Mouse (Mus musculus) small intestine, adult 2 months (tissue): ENCODE results near the gene Scai.

Source experiments
- CTCF ChIP-seq: fragments of 200-500 bp; IDR thresholded peaks from 2 replicates; pipeline ENCODE4 v1.5.1; 2012; ENCODE audit warnings: low read depth, mild to moderate bottlenecking, control low read depth, inconsistent platforms, low read length, moderate library complexity, mixed read lengths; ENCODE audit not compliant: insufficient replicate concordance, insufficient read length; ENCODE audit errors: extremely low read depth
- POLR2A ChIP-seq: fragments of 200-500 bp; IDR thresholded peaks from 2 replicates; pipeline ENCODE4 v1.6.1; 2012; ENCODE audit warnings: low read depth, mild to moderate bottlenecking, control low read depth, inconsistent platforms, low read length, moderate library complexity

- TF ChIP-seq POLR2A, result no peak
- TF ChIP-seq CTCF, result no peak
These were observed 125.7 kb downstream of the Scai start for GRCm38 (mm10) chr2:39064687-39065399.
